8 mouse cellular contexts compared by ENCODE assay signal in genomic region chr9:70207981-70208521, GRCm38 (mm10). TPM values are rescaled to one million over a fixed set of nuclear protein-coding genes. Genes with fewer than 3 reads are reported as not detected.
A peak's percentile ranks its signal among the peaks of the same experiment; 100 is the strongest.
DNase-seq lines count a peak whose midpoint lies in the region; ATAC-seq lines count a peak whose summit lies in the region.

No protein-coding gene starts in this region.

- H3K36me3 ChIP-seq in embryonic facial prominence, embryonic 15.5 days, result no peaks in the 10 kb centered on the region
- no peaks in the 10 kb centered on the region for H3K36me3 ChIP-seq in heart, embryonic 16.5 days (ENCODE audit: control insufficient read depth, insufficient read depth)
- no peaks in the 10 kb centered on the region for H3K36me3 ChIP-seq in macrophage (ENCODE audit: inconsistent target)
- no peaks in the 10 kb centered on the region for H3K36me3 ChIP-seq in stomach, embryonic 14.5 days (ENCODE audit: control insufficient read depth, insufficient read depth, low read length)

- ATAC-seq in CD4-positive, CD25-positive, alpha-beta regulatory T cell, adult 4 months, result peak; percentile 40
- peak; percentile 38 for ATAC-seq in activated CD4-positive, CD25-positive, alpha-beta regulatory T cell, adult 4 months
- no peak for ATAC-seq in embryonic facial prominence, embryonic 15.5 days (ENCODE audit: insufficient number of reproducible peaks, low FRiP score, low TSS enrichment, low read depth)
- peak; percentile 38; the same call in 1 of the 2 replicates for ATAC-seq in heart, embryonic 16.5 days (replicated peaks; ENCODE audit: extremely low read depth, insufficient read depth, low FRiP score)
- ATAC-seq in stomach, embryonic 14.5 days (ENCODE audit: insufficient number of reproducible peaks, insufficient read depth, low FRiP score, low read depth), result peak; percentile 73

- no peaks in the 10 kb centered on the region for H3K27me3 ChIP-seq in embryonic facial prominence, embryonic 15.5 days
- no peaks in the 10 kb centered on the region for H3K27me3 ChIP-seq in heart, embryonic 16.5 days (ENCODE audit: control insufficient read depth, insufficient read depth, low read length)
- no peaks in the 10 kb centered on the region for H3K27me3 ChIP-seq in stomach, embryonic 14.5 days (ENCODE audit: control insufficient read depth, insufficient read depth, low read length)

- under 1% methylated on average over 26 of the region's 26 CpGs for WGBS in embryonic facial prominence, embryonic 15.5 days
- under 1% methylated on average over 26 of the region's 26 CpGs for WGBS in heart, embryonic 16.5 days
- WGBS in macrophage (ENCODE audit: missing documents), result 2% methylated on average over 26 of the region's 26 CpGs
- WGBS in stomach, embryonic 14.5 days, result under 1% methylated on average over 26 of the region's 26 CpGs

- peak overlapping the region; percentile 92 for H3K4me2 ChIP-seq in embryonic facial prominence, embryonic 15.5 days (replicated peaks)
- H3K4me2 ChIP-seq in heart, embryonic 16.5 days (ENCODE audit: low read depth, low read length), result peak overlapping the region; percentile 93
- peak overlapping the region; percentile 95 for H3K4me2 ChIP-seq in stomach, embryonic 14.5 days (replicated peaks; ENCODE audit: low read depth, low read length)

- peak overlapping the region; percentile 83 for H3K4me3 ChIP-seq in embryonic facial prominence, embryonic 15.5 days (replicated peaks)
- H3K4me3 ChIP-seq in heart, embryonic 16.5 days (ENCODE audit: low read length), result peak overlapping the region; percentile 79
- H3K4me3 ChIP-seq in macrophage (ENCODE audit: inconsistent target), result peak overlapping the region; percentile 74
- peak overlapping the region; percentile 74 for H3K4me3 ChIP-seq in stomach, embryonic 14.5 days (ENCODE audit: low read depth, low read length)

- H3K9ac ChIP-seq in embryonic facial prominence, embryonic 15.5 days, result peak overlapping the region; percentile 77
- peak overlapping the region; percentile 87 for H3K9ac ChIP-seq in heart, embryonic 16.5 days (ENCODE audit: low read length)
- H3K9ac ChIP-seq in stomach, embryonic 14.5 days (replicated peaks; ENCODE audit: low read depth, low read length), result peak overlapping the region; percentile 80

- peak overlapping the region; percentile 95 for H3K27ac ChIP-seq in embryonic facial prominence, embryonic 15.5 days (replicated peaks)
- peak overlapping the region; percentile 96 for H3K27ac ChIP-seq in heart, embryonic 16.5 days (ENCODE audit: low read length)
- no peak overlapping the region; the same call in 1 of the 2 replicates for H3K27ac ChIP-seq in macrophage
- peak overlapping the region; percentile 92 for H3K27ac ChIP-seq in stomach, embryonic 14.5 days (ENCODE audit: low read length)

- DNase-seq in kidney, postnatal 10 days, result peak; percentile 76
- no peak for DNase-seq in thymus, postnatal 0 days (ENCODE audit: low spot score)

- H3K79me2 ChIP-seq in macrophage (ENCODE audit: inconsistent target), result peaks cover 55% of the 10 kb centered on the region

- no peaks in the 10 kb centered on the region for H3K9me3 ChIP-seq in embryonic facial prominence, embryonic 15.5 days (replicated peaks)
- no peaks in the 10 kb centered on the region for H3K9me3 ChIP-seq in heart, embryonic 16.5 days (replicated peaks; ENCODE audit: control insufficient read depth, low read length)
- H3K9me3 ChIP-seq in stomach, embryonic 14.5 days (ENCODE audit: control insufficient read depth, low read depth, low read length), result no peaks in the 10 kb centered on the region

- peaks cover 28% of the 10 kb centered on the region for H3K4me1 ChIP-seq in embryonic facial prominence, embryonic 15.5 days
- 0 out of 2 replicates have a peak, but pooled peaks cover 3% of the 10 kb centered on the region for H3K4me1 ChIP-seq in heart, embryonic 16.5 days (ENCODE audit: control insufficient read depth, insufficient read depth, low read length)
- peaks cover 9% of the 10 kb centered on the region; the same call in 1 of the 2 replicates for H3K4me1 ChIP-seq in stomach, embryonic 14.5 days (ENCODE audit: control insufficient read depth, insufficient read depth, low read length)

RNA-seq across cellular contexts. Expression of gene Myo1e, which starts 0.9 kb away (rescaled TPM):
- polyA plus RNA-seq in CD4-positive, CD25-positive, alpha-beta regulatory T cell, adult 4 months (2017; shearing (Covaris generic)), result 10 to 100 TPM; 32.1 to 54.1 TPM
- 10 to 100 TPM; 25.8 to 27.8 TPM for polyA plus RNA-seq in activated CD4-positive, CD25-positive, alpha-beta regulatory T cell, adult 4 months (2017; shearing (Covaris generic))
- polyA plus RNA-seq in embryonic facial prominence, embryonic 15.5 days (2015; fragmentation: Nextera tagmentation; extraction: Ambion mirVana), result 25.7 and 26.4 TPM in 2 replicates
- 12.2 and 15.6 TPM in 2 replicates for polyA plus RNA-seq in heart, embryonic 16.5 days (2015; fragmentation: Nextera tagmentation; extraction: Ambion mirVana)
- total RNA-seq in macrophage (2018; cell fraction: chromatin; rRNA removed), result 100 to 1,000 TPM in 10 of 26 experiments, 10 to 100 TPM in 16; 32.6 to 236 (median 75.7) TPM
- 10 to 100 TPM; 30.5 to 74.8 (median 46.7) TPM for total RNA-seq in macrophage (2018; cell fraction: cytosol; rRNA removed)
- total RNA-seq in macrophage (2018; cell fraction: nucleus; rRNA removed), result 10 to 100 TPM; 32.5 to 96.3 (median 55.0) TPM
- polyA plus RNA-seq in macrophage (2018), result 32.9 to 98.2 TPM (median 52.7 TPM) in 3 replicates
- 23.2 and 30.1 TPM in 2 replicates for polyA plus RNA-seq in stomach, embryonic 14.5 days (2014; fragmentation: Nextera tagmentation; extraction: Ambion mirVana)
- polyA plus RNA-seq in thymus, postnatal 0 days (2015; fragmentation: Nextera tagmentation; extraction: Ambion mirVana), result 5.5 and 6.1 TPM in 2 replicates
